Mouse (Mus musculus) bone marrow macrophage, adult 2 months (primary cell): Measurements from ENCODE around the gene Cyp46a1.

ENCODE experiments used
- CTCF ChIP-seq: IDR thresholded peaks from 2 replicates; pipeline ENCODE4 v1.5.1; 2012; ENCODE audit warnings: low read depth, mild to moderate bottlenecking, low read length, moderate library complexity
- POLR2A ChIP-seq: IDR thresholded peaks from 2 replicates; pipeline ENCODE4 v1.6.1; 2012; ENCODE audit warnings: mild to moderate bottlenecking, low read depth, low read length, borderline replicate concordance

- TF ChIP-seq POLR2A (no peak), CTCF (no peak)
Measured at GRCm38 (mm10) chr12:108365868-108366267, 31.7 kb downstream of the Cyp46a1 start.
